Mouse (Mus musculus) bone marrow macrophage, adult 2 months (primary cell): ENCODE measurements at regions not wholly inside any gene's neighbourhood (a gene's known extent, or its start where the extent isn't known, plus 50 kb on each side); places are given as distances from the start of the nearest gene placed in this dataset.

ENCODE experiments used
- CTCF ChIP-seq: IDR thresholded peaks from 2 replicates; pipeline ENCODE4 v1.5.1; 2012; ENCODE audit warnings: low read depth, mild to moderate bottlenecking, low read length, moderate library complexity
- POLR2A ChIP-seq: IDR thresholded peaks from 2 replicates; pipeline ENCODE4 v1.6.1; 2012; ENCODE audit warnings: mild to moderate bottlenecking, low read depth, low read length, borderline replicate concordance

DNA sequence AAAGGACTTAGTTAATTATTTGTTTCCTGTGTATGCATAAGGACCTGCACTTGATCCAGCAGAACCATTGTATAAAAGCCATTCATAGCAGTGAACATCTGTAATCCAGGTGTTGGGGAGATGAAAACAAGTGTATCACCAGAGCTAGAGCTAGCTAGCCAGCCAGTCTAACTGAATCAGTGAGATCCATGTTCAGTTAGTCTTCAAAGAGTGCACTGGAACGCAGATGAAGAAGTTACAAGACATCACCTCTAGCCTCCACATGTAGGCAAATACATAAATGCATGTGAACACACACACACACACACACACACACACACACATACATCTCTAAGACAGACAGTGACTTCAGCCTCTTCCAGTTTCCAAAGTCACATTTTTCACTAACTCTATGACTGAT is 150.3 kb upstream of the Pitrm1 start:
- no peak for TF ChIP-seq CTCF
- TF ChIP-seq POLR2A: no peak
